8 mouse cellular contexts compared by ENCODE assay signal in the genomic region with DNA sequence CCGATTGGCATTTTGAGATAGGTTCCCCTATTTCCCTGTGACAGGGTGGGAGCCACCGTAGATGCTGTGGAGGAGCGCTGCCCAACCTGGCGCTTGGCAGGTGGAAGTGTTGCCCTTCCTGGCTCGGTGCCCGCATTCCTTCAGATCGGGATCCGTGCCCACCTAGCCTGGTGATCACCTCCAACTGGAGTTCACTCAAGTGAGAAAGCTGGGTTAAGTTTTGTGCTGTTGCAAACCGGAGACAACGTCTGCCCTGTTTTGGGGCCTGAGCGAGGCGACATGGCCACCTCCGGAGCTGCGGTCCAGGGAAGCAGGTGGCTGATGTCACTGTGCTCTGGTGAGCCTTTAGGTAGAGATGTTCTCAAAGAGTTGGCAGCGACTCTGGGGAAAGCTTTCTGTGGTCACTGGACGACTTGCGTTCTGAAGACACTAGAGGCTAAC. TPM values are rescaled to one million over a fixed set of nuclear protein-coding genes. Genes with fewer than 3 reads are reported as not detected.
DNase-seq lines count a peak whose midpoint lies in the region; ATAC-seq and TF ChIP-seq lines count a peak whose summit lies in the region.

No protein-coding gene starts in this region.

- no peaks in the 10 kb centered on the region for H3K9me3 ChIP-seq in hindbrain, embryonic 13.5 days
- H3K9me3 ChIP-seq in midbrain, embryonic 13.5 days, result peaks cover 6% of the 10 kb centered on the region; the same call in 1 of the 2 replicates

- H3K36me3 ChIP-seq in spleen, adult 2 months (ENCODE audit: control insufficient read depth, insufficient read depth, low read length), result no peaks in the 10 kb centered on the region
- no peaks in the 10 kb centered on the region for H3K36me3 ChIP-seq in hindbrain, embryonic 13.5 days
- no peaks in the 10 kb centered on the region for H3K36me3 ChIP-seq in midbrain, embryonic 13.5 days

- peak; percentile 55 for ATAC-seq in hindbrain, embryonic 13.5 days (ENCODE audit: low FRiP score)
- peak; percentile 45 for ATAC-seq in midbrain, embryonic 13.5 days
- no peak for ATAC-seq in activated CD4-positive, CD25-positive, alpha-beta regulatory T cell, adult 4 months

- peak overlapping the region; percentile 79 for H3K9ac ChIP-seq in hindbrain, embryonic 13.5 days
- peak overlapping the region; percentile 69 for H3K9ac ChIP-seq in midbrain, embryonic 13.5 days (replicated peaks)

- 0 out of 2 replicates have a peak, but pooled peaks cover 2% of the 10 kb centered on the region for H3K27me3 ChIP-seq in spleen, adult 2 months (ENCODE audit: control insufficient read depth, insufficient read depth, low read length)
- peaks cover 36% of the 10 kb centered on the region for H3K27me3 ChIP-seq in hindbrain, embryonic 13.5 days
- H3K27me3 ChIP-seq in midbrain, embryonic 13.5 days, result peaks cover 39% of the 10 kb centered on the region

- TF ChIP-seq POLR2A in spleen, adult 2 months (IDR thresholded peaks at IDR 0.05; ENCODE audit: low read depth, low read length), result no peak
- TF ChIP-seq POLR2A in cortical plate, adult 2 months (IDR thresholded peaks at IDR 0.05; ENCODE audit: extremely low read depth, insufficient read depth, low read length), result no peak

- peak overlapping the region; percentile 98 for H3K4me2 ChIP-seq in hindbrain, embryonic 13.5 days
- peak overlapping the region; percentile 81 for H3K4me2 ChIP-seq in midbrain, embryonic 13.5 days (replicated peaks)

- peaks cover 4% of the 10 kb centered on the region; the same call in 1 of the 2 replicates for H3K4me1 ChIP-seq in spleen, adult 2 months (ENCODE audit: control insufficient read depth, insufficient read depth, insufficient read length)
- H3K4me1 ChIP-seq in cortical plate, adult 2 months (ENCODE audit: control insufficient read depth, insufficient read depth, low read length), result 0 out of 2 replicates have a peak, but pooled peaks cover 2% of the 10 kb centered on the region
- peaks cover 15% of the 10 kb centered on the region for H3K4me1 ChIP-seq in hindbrain, embryonic 13.5 days (replicated peaks)
- H3K4me1 ChIP-seq in midbrain, embryonic 13.5 days (replicated peaks), result peaks cover 13% of the 10 kb centered on the region

- WGBS in spleen, adult 2 months, result 4% methylated on average over 17 of the region's 17 CpGs
- 2% methylated on average over 17 of the region's 17 CpGs for WGBS in hindbrain, embryonic 13.5 days
- 2% methylated on average over 17 of the region's 17 CpGs for WGBS in midbrain, embryonic 13.5 days

- peak overlapping the region; percentile 65 for H3K4me3 ChIP-seq in spleen, adult 2 months (ENCODE audit: extremely low read depth, insufficient read depth, insufficient read length)
- peak overlapping the region; percentile 66 for H3K4me3 ChIP-seq in cortical plate, adult 2 months (ENCODE audit: insufficient read depth, low read length)
- H3K4me3 ChIP-seq in hindbrain, embryonic 13.5 days, result peak overlapping the region; percentile 70
- peak overlapping the region; percentile 60 for H3K4me3 ChIP-seq in midbrain, embryonic 13.5 days (replicated peaks)

- no peak for DNase-seq in spleen, adult 2 months (ENCODE audit: low read depth in 1 of 2, low spot score in 2 of 2)
- no peak for DNase-seq in spleen, adult 18-20 months
- peak; percentile 10 for DNase-seq in left cerebral cortex, postnatal 36 days (ENCODE audit: low spot score in 2 of 2)
- DNase-seq in testis, postnatal 10 days (ENCODE audit: low spot score), result peak; percentile 74

- TF ChIP-seq CTCF in spleen, adult 2 months (IDR thresholded peaks at IDR 0.05; ENCODE audit: extremely low read depth, insufficient read depth, insufficient read length, insufficient replicate concordance), result no peak
- TF ChIP-seq CTCF in cortical plate, adult 2 months (IDR thresholded peaks at IDR 0.05; ENCODE audit: extremely low read depth, insufficient read depth, low read length), result no peak

- intact Hi-C loops in left cerebral cortex, postnatal 36 days (cut with DNase I), result no loop called here

- no peak overlapping the region for H3K27ac ChIP-seq in spleen, adult 2 months (ENCODE audit: insufficient read depth, low read length)
- H3K27ac ChIP-seq in cortical plate, adult 2 months (ENCODE audit: insufficient read depth, low read length), result no peak overlapping the region
- H3K27ac ChIP-seq in hindbrain, embryonic 13.5 days, result no peak overlapping the region
- no peak overlapping the region for H3K27ac ChIP-seq in midbrain, embryonic 13.5 days

RNA-seq across cellular contexts. Expression of a gene that starts 0.8 kb away (rescaled TPM):
- polyA plus RNA-seq in spleen, adult 2 months (2012; rRNA removed), result 2.0 and 2.2 TPM in 2 replicates
- 5.7 and 6.2 TPM in 2 replicates for polyA plus RNA-seq in cortical plate, adult 2 months (2012; rRNA removed)
- polyA plus RNA-seq in hindbrain, embryonic 13.5 days (2015; fragmentation: Nextera tagmentation; extraction: Ambion mirVana), result 9.3 and 9.6 TPM in 2 replicates
- total RNA-seq in left cerebral cortex, postnatal 36 days (2021), result 1 to 10 TPM; 3.3 TPM
- polyA plus RNA-seq in midbrain, embryonic 13.5 days (2015; fragmentation: Nextera tagmentation; extraction: Ambion mirVana), result 3.6 and 3.9 TPM in 2 replicates
- polyA plus RNA-seq in activated CD4-positive, CD25-positive, alpha-beta regulatory T cell, adult 4 months (2017; shearing (Covaris generic)), result 10 to 100 TPM in 1 of 2 experiments, 1 to 10 TPM in 1; 6.7 to 10.9 TPM

Comparison
In these comparisons a context has a peak if more than half of its experiments do, and no peak if none do; other contexts are left out.
1. DNase-seq: peak in left cerebral cortex, postnatal 36 days (2 of 2) and testis, postnatal 10 days (single experiment); none in spleen, adult 2 months (0 of 2) and spleen, adult 18-20 months (0 of 2).
2. Peak in every context shown above with its lines, with median percentiles within 50 percentile points of each other: H3K4me3 ChIP-seq.